Mouse (Mus musculus) forebrain, embryonic 11.5 days (tissue): Measurements from ENCODE around the gene Crip2. TPM values are rescaled to one million over a fixed set of nuclear protein-coding genes. Genes with fewer than 3 reads are reported as not detected.
A peak's percentile ranks its signal among the peaks of the same experiment; 100 is the strongest.

ENCODE experiments used
- ATAC-seq: fragments of 200-750 bp; cut with Nextera tagmentation; replicated peaks from 2 replicates; pipeline ENCODE4 v1.8.0; 2017; ENCODE audit warnings: moderate TSS enrichment; ENCODE audit not compliant: low FRiP score
- DNase-seq: peaks from one replicate; pipeline ENCODE4 v3.0.0-alpha.2; 2017; ENCODE audit warnings: low spot score
- H3K27ac ChIP-seq: fragments of 300-500 bp; sonication (generic); 2 replicates; pipeline ENCODE4 v1.5.1; 2014; ENCODE audit warnings: low read depth, low read length
- H3K27me3 ChIP-seq: fragments of 300-500 bp; sonication (generic); 2 replicates; pipeline ENCODE4 v1.6.1; 2014; ENCODE audit warnings: mild to moderate bottlenecking, low read length, mixed read lengths; ENCODE audit not compliant: control insufficient read depth, insufficient read depth
- H3K36me3 ChIP-seq: fragments of 300-500 bp; sonication (generic); 2 replicates; pipeline ENCODE4 v1.6.1; 2014; ENCODE audit warnings: mild to moderate bottlenecking, low read length, moderate library complexity, mixed read lengths; ENCODE audit not compliant: control insufficient read depth, insufficient read depth
- H3K4me1 ChIP-seq: fragments of 300-500 bp; sonication (generic); replicated peaks from 2 replicates; pipeline ENCODE4 v1.6.1; 2014; ENCODE audit warnings: low read length, mixed read lengths; ENCODE audit not compliant: control insufficient read depth, insufficient read depth
- H3K4me2 ChIP-seq: fragments of 300-500 bp; sonication (generic); 2 replicates; pipeline ENCODE4 v1.6.1; 2014; ENCODE audit warnings: low read depth, mild to moderate bottlenecking, low read length, moderate library complexity, mixed read lengths; ENCODE audit not compliant: severe bottlenecking
- H3K4me3 ChIP-seq: fragments of 300-500 bp; sonication (generic); 2 replicates; pipeline ENCODE4 v1.5.1; 2014; ENCODE audit warnings: low read depth, low read length
- H3K9ac ChIP-seq: fragments of 300-500 bp; sonication (generic); 2 replicates; pipeline ENCODE4 v1.6.1; 2014; ENCODE audit warnings: low read length
- H3K9me3 ChIP-seq: fragments of 300-500 bp; sonication (generic); 2 replicates; pipeline ENCODE4 v1.6.1; 2016; ENCODE audit warnings: low read length, mixed read lengths; ENCODE audit not compliant: control insufficient read depth
- WGBS: fragments of 180-500 bp; shearing (Covaris S2); extraction: QIAGEN DNeasy Blood & Tissue Kit; methylation state at CpG from one replicate; pipeline ENCODE4 v1.1.7; 2014; 5-methylcytosine and 5-hydroxymethylcytosine counted together
- polyA plus RNA-seq: library from polyadenylated mRNA; unstranded; fragments of >200 nt; fragmentation: Nextera tagmentation; extraction: Ambion mirVana; gene quantifications from 2 replicates; pipeline ENCODE4 v1.2.1, GENCODE M21; 2014

The Crip2 gene
- polyA plus RNA-seq, 1 experiment from 2014 or later: 186 TPM

- Histone ChIP-seq H3K4me3 (no peak overlapping the region), H3K9ac (no peak overlapping the region), H3K27me3 (no peaks in the 10 kb centered on the region; the same call in 1 of the 2 replicates), H3K4me2 (no peak overlapping the region), H3K9me3 (no peaks in the 10 kb centered on the region), H3K27ac (no peak overlapping the region), H3K4me1 (peaks cover 21% of the 10 kb centered on the region), H3K36me3 (peaks cover 34% of the 10 kb centered on the region)
- DNase-seq: no peak
- no peak for ATAC-seq
- WGBS: 83% methylated on average over 17 of the region's 17 CpGs
These were observed 3.5 kb upstream of the Crip2 start for GRCm38 (mm10) chr12:113136492-113137020.

DNA sequence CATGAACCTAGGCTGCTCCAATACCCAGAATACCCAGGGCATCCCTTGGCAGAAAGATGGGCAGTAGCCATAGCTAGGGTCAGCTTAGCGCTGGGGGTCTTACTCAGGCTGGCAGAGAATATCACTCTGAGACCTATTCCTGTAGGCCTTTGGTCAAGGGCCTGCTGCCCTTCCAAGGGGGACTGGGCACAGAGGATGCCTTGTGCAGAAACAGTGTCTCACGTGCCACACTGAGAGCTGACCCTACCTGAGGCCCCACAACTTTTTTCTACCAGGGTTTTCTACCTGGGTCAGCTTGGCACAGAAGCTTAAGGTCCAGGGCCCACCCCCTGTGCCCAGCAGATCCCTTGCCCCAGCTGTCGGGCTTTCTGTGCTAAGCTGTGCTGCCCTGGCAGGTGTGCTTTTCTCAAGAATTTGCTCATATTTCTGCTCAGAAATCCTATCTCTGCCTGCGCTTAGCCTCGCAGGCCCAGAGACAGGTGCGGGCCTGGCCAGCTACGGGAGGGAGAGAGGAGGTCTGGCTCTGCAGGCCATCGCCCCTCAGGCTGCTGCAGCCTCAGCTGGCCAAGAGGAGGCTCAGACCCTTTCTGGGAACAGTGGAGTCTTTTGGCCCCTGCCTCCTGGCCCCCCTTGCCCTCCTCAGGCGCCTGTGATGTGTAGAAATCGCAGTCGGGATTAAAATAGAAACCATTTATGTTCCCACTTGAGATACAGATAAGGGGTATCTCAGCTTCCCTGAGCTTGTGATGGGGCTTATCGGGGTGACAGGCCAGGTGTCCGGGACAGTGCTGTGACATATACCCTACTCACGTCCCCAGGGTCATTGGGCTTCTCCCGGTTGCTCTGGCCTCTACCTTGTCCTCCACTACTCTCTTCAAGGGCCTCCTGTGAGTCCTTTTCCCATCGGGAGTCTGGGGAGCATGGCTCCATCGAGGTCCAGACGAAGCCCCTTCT lies 2.5 kb upstream of the Crip2 start:
- no peak overlapping the region for H3K27ac ChIP-seq
- H3K9me3 ChIP-seq: no peaks in the 10 kb centered on the region
- no peaks in the 10 kb centered on the region; the same call in none of the 2 replicates for H3K27me3 ChIP-seq
- H3K4me1 ChIP-seq: peaks cover 30% of the 10 kb centered on the region
- DNase-seq: no peak
- 89% methylated on average over 18 of the region's 18 CpGs for WGBS
- peaks cover 24% of the 10 kb centered on the region for H3K36me3 ChIP-seq
- no peak for ATAC-seq
- no peak overlapping the region for H3K4me3 ChIP-seq
- no peak overlapping the region for H3K4me2 ChIP-seq
- no peak overlapping the region for H3K9ac ChIP-seq

DNA sequence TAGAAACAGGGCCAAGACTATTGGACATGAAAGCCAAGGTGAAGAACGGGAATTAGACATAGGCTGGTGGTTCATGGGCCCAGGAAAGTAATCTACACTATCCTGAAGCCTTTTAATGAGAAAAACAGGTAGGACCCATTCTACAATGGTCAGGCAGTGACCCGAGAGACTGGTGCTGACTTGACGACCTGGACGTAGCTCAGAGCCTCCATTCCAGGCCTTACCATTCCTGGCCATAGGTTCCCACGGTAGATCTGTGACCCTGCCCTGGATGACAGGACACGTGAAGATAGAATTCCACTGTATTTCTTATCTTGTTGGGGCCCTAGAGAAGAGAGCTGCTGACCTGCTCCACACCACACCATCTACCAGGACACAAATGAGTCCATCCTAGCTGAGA lies 1.7 kb upstream of the Crip2 start:
- no peak overlapping the region for H3K4me2 ChIP-seq
- no peaks in the 10 kb centered on the region for H3K9me3 ChIP-seq
- H3K4me1 ChIP-seq: peaks cover 34% of the 10 kb centered on the region
- no peak overlapping the region; the same call in 1 of the 2 replicates for H3K9ac ChIP-seq
- peaks cover 21% of the 10 kb centered on the region for H3K36me3 ChIP-seq
- H3K27ac ChIP-seq: no peak overlapping the region
- no peaks in the 10 kb centered on the region; the same call in none of the 2 replicates for H3K27me3 ChIP-seq
- ATAC-seq: no peak
- no peak for DNase-seq
- H3K4me3 ChIP-seq: no peak overlapping the region
- WGBS: 83% methylated on average over 6 of the region's 6 CpGs

DNA sequence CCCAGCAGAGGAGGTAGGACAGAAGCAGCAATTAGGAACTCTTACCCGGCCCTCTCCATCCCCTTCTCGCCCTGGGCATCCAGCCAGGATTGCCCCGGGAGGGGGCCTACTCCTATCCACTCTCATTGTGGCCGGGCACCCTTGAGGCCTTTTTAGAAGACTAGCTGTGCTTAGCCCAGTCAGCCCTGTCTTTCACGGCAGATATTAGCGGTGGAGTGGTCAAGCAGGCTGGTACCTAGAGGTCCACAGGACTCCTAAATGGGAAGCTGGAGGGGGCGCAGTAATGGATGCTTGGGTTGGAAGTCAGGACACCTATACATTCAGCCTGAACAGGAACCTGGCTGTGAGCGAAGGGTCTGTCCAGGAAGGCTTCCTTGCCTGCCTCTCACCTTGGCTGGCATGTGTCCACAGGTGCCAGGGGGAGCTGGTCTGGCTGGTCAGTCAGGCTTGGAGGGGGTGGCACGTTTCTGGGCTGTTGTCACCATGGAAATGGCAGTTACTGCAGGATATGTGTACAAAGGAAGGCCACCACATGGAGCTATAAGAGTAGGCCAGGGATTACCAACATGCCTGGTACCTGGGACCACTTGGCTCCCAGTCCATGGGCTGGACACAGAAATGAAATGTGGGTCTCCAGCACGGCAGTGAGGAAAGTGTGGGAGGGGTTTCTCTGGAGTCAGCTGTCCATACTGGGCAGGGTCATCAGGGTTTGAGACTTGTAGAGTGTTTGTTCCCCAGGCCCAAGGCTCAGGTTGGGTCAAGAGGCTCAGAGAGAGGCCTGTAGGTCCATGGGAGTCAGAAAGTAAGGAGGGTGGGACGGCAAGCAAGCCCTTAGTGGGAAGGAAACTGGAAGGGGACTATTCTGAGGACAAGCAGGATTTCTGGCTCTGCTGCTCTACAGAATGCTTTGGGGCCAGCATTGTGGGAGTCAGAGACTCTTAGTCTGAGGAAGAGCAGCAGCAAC lies 853 bp upstream of the Crip2 start:
- WGBS: 36% methylated on average over 11 of the region's 11 CpGs
- Histone ChIP-seq H3K27me3 (no peaks in the 10 kb centered on the region; the same call in none of the 2 replicates), H3K4me2 (peak overlapping the region; percentile 72), H3K4me3 (peak overlapping the region; percentile 58), H3K36me3 (peaks cover 19% of the 10 kb centered on the region; the same call in 1 of the 2 replicates), H3K9ac (peak overlapping the region; percentile 66), H3K9me3 (no peaks in the 10 kb centered on the region), H3K27ac (peak overlapping the region; percentile 86), H3K4me1 (peaks cover 34% of the 10 kb centered on the region)
- peak; percentile 69 for DNase-seq
- peak; percentile 1; the same call in 1 of the 2 replicates for ATAC-seq

GRCm38 (mm10) chr12:113140616-113141411 lies 778 bp downstream of the Crip2 start:
- DNase-seq (no peak), ATAC-seq (0 out of 2 replicates have a peak, but pooled peaks have one; percentile 1)
- peaks cover 11% of the 10 kb centered on the region; the same call in 1 of the 2 replicates for H3K36me3 ChIP-seq

DNA sequence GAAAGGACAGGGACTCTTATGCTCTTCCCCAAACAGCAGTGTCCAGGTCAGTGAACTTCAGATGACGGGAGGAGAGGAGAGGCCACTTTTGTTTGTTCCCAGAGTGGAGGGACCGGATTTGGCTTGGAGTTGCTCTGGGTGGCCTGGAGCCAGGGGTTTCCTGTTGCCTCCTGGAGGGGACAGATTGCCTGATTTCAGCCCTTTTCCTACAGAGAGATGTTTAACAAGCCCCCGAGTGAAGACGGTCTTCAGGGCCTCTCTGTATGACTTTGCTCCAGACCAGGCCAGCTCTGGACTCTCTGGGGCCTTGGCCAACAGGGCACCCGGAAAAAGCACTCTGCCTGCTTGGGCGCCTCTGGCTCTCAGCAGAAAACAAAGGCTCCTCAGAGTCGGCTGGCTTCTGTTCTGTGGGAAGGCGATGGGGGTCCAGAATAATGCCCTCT lies 1.5 kb downstream of the Crip2 start:
- peaks cover 5% of the 10 kb centered on the region; the same call in 1 of the 2 replicates for H3K36me3 ChIP-seq
- H3K27ac ChIP-seq: no peak overlapping the region
- WGBS: 43% methylated on average over 8 of the region's 8 CpGs
- peak overlapping the region; percentile 72 for H3K4me2 ChIP-seq
- peaks cover 36% of the 10 kb centered on the region for H3K4me1 ChIP-seq
- peak overlapping the region; percentile 70 for H3K9ac ChIP-seq
- no peaks in the 10 kb centered on the region for H3K9me3 ChIP-seq
- peaks cover 2% of the 10 kb centered on the region for H3K27me3 ChIP-seq
- DNase-seq (no peak), ATAC-seq (no peak)
- peak overlapping the region; percentile 58 for H3K4me3 ChIP-seq

More at GRCm38 (mm10) chr12:113140616-113141411, 778 bp downstream of the Crip2 start:
- Histone ChIP-seq H3K4me3 (peak overlapping the region; percentile 58), H3K27me3 (no peaks in the 10 kb centered on the region; the same call in none of the 2 replicates), H3K4me1 (peaks cover 34% of the 10 kb centered on the region), H3K9ac (peak overlapping the region; percentile 70), H3K9me3 (no peaks in the 10 kb centered on the region), H3K4me2 (peak overlapping the region; percentile 72), H3K27ac (no peak overlapping the region)
- 3% methylated on average over 49 of the region's 49 CpGs for WGBS

- Histone ChIP-seq H3K27ac (no peak overlapping the region), H3K36me3 (peaks cover 2% of the 10 kb centered on the region; the same call in 1 of the 2 replicates), H3K4me3 (peak overlapping the region; percentile 58), H3K4me2 (peak overlapping the region; percentile 72), H3K9ac (peak overlapping the region; percentile 70), H3K9me3 (no peaks in the 10 kb centered on the region), H3K27me3 (peaks cover 5% of the 10 kb centered on the region), H3K4me1 (peaks cover 40% of the 10 kb centered on the region)
- 31% methylated on average over 15 of the region's 15 CpGs for WGBS
- ATAC-seq (no peak), DNase-seq (peak; percentile 72)
These were observed 2.3 kb downstream of the Crip2 start for GRCm38 (mm10) chr12:113142021-113142975.
